Mouse (Mus musculus) thymus, adult 2 months (tissue): ENCODE measurements around the gene Cpeb1. TPM values are rescaled to one million over a fixed set of nuclear protein-coding genes. Genes with fewer than 3 reads are reported as not detected.

ENCODE experiments used
- DNase-seq: peaks from one replicate; pipeline ENCODE4 v3.0.0; 2021
- H3K27ac ChIP-seq: fragments of 200-500 bp; 2 replicates; pipeline ENCODE4 v1.5.1; 2012; ENCODE audit warnings: low read length, control low read depth; ENCODE audit not compliant: control insufficient read depth, insufficient read depth
- H3K27me3 ChIP-seq: fragments of 200-500 bp; 2 replicates; pipeline ENCODE4 v1.6.1; 2012; ENCODE audit warnings: mild to moderate bottlenecking, low read length, moderate library complexity, mixed read lengths; ENCODE audit not compliant: control insufficient read depth, insufficient read depth
- H3K36me3 ChIP-seq: fragments of 200-500 bp; 2 replicates; pipeline ENCODE4 v1.6.1; 2012; ENCODE audit warnings: mild to moderate bottlenecking, low read length, moderate library complexity; ENCODE audit not compliant: control insufficient read depth, insufficient read depth
- H3K4me1 ChIP-seq: fragments of 200-500 bp; replicated peaks from 2 replicates; pipeline ENCODE4 v1.6.1; 2012; ENCODE audit warnings: low read length; ENCODE audit not compliant: control insufficient read depth, insufficient read depth
- H3K4me3 ChIP-seq: fragments of 200-500 bp; 2 replicates; pipeline ENCODE4 v1.5.1; 2012; ENCODE audit warnings: mild to moderate bottlenecking, low read length, control low read depth, moderate library complexity; ENCODE audit not compliant: control insufficient read depth, insufficient read depth
- CTCF ChIP-seq: fragments of 200-500 bp; IDR thresholded peaks from 2 replicates; pipeline ENCODE4 v1.5.1; 2012; ENCODE audit warnings: mild to moderate bottlenecking, control low read depth, low read length, moderate library complexity, borderline replicate concordance; ENCODE audit not compliant: control insufficient read depth, poor library complexity, insufficient read depth; ENCODE audit errors: extremely low read depth
- POLR2A ChIP-seq: fragments of 200-500 bp; IDR thresholded peaks from 2 replicates; pipeline ENCODE4 v1.6.1; 2012; ENCODE audit warnings: mild to moderate bottlenecking, low read length, control low read depth, moderate library complexity; ENCODE audit not compliant: control insufficient read depth, poor library complexity, insufficient read depth; ENCODE audit errors: extremely low read depth
- WGBS: fragments of 180-500 bp; shearing (Covaris S2); methylation state at CpG from one replicate; pipeline ENCODE4 v1.1.7; 2018; 5-methylcytosine and 5-hydroxymethylcytosine counted together
- polyA plus RNA-seq: library from polyadenylated mRNA; depleted of rRNA; stranded (reverse); fragments of >200 nt; gene quantifications from 2 replicates; pipeline ENCODE4 v1.2.3, GENCODE M21; 2012; rRNA removed

Gene Cpeb1
- polyA plus RNA-seq, 1 experiment, result 13.5 TPM

DNA sequence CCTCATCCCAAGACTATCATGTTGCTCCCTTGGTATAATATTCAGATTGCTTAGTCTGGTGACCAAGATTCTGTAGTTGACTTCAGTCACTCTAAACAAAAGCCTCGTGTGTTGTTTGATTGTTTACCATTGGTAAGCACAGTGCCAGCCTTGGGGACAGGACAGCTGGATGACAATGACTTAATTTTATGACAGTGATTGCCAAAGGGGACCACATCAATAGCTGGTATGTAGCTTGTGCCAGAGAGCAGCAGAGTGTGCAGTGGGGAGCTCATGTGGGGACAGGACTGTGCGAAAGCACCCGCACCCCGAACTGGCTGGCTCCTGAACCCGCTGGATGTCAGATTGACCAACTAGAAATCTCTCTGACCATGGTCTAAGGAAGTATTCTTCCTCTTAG, 150.6 kb downstream of the Cpeb1 start:
- Histone ChIP-seq H3K4me1 (no peaks in the 10 kb centered on the region), H3K4me3 (no peak overlapping the region), H3K36me3 (no peaks in the 10 kb centered on the region), H3K27ac (no peak overlapping the region), H3K27me3 (no peaks in the 10 kb centered on the region)
- 97% methylated on average over 5 of the region's 5 CpGs for WGBS
- TF ChIP-seq POLR2A, result no peak
- TF ChIP-seq CTCF, result no peak
- no peak for DNase-seq

DNA sequence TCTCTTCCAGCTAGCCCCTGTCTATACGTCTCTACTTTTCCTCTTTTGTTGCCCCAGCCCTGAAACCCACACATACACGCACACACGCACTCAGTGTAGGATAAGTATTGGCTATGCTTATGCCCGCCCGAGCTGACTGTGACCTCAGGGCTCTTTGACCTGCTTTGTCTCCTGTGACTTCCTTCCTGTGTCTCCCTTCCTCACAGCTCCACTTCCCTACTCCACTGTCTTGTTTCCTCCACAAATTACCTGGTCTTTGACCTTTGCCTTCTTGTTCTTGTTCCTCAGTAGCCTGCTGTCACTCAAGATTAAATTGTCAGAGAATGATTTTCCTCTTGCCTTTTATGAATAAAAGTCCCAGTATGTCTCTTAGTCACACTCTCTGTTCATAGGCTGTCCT, 151.2 kb downstream of the Cpeb1 start:
- TF ChIP-seq POLR2A, result no peak
- TF ChIP-seq CTCF, result no peak
- no peaks in the 10 kb centered on the region for H3K36me3 ChIP-seq

DNA sequence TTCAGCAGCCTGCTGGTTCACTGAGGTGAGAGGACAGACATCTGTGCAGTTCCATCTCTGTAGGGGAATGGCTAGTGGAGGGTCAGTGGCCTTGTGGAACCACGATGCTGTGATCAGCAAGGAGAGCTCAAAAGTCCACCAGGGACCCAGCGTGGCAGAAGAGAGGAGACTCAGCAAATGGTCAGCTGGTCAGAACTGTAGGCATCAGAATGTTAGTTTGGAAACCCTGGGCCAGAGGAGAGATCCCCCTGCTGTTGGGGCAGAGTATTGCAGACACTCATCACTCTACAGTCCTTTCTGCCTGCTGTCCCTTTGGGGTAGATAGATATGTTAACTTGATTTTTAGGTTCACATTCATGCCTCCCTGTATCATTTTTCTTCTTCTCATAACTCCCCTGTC, 151.6 kb downstream of the Cpeb1 start:
- TF ChIP-seq CTCF (no peak), POLR2A (no peak)
- 93% methylated on average over 2 of the region's 2 CpGs for WGBS
- Histone ChIP-seq H3K4me3 (no peak overlapping the region), H3K4me1 (no peaks in the 10 kb centered on the region), H3K27me3 (no peaks in the 10 kb centered on the region), H3K36me3 (no peaks in the 10 kb centered on the region), H3K27ac (no peak overlapping the region)
- peak; percentile 15 for DNase-seq

More for the DNA sequence above, 151.2 kb downstream of the Cpeb1 start:
- 76% methylated on average over 5 of the region's 5 CpGs for WGBS
- DNase-seq, result no peak
- H3K27me3 ChIP-seq, result no peaks in the 10 kb centered on the region
- H3K4me1 ChIP-seq, result no peaks in the 10 kb centered on the region
- no peak overlapping the region for H3K4me3 ChIP-seq
- no peak overlapping the region for H3K27ac ChIP-seq

GRCm38 (mm10) chr7:81301323-81301722, 153.9 kb downstream of the Cpeb1 start:
- Histone ChIP-seq H3K36me3 (no peaks in the 10 kb centered on the region), H3K4me1 (no peaks in the 10 kb centered on the region), H3K4me3 (no peak overlapping the region), H3K27me3 (no peaks in the 10 kb centered on the region), H3K27ac (no peak overlapping the region)
- no peak for TF ChIP-seq POLR2A
- no peak for TF ChIP-seq CTCF
- WGBS, result 96% methylated on average over 7 of the region's 7 CpGs
- DNase-seq, result no peak

DNA sequence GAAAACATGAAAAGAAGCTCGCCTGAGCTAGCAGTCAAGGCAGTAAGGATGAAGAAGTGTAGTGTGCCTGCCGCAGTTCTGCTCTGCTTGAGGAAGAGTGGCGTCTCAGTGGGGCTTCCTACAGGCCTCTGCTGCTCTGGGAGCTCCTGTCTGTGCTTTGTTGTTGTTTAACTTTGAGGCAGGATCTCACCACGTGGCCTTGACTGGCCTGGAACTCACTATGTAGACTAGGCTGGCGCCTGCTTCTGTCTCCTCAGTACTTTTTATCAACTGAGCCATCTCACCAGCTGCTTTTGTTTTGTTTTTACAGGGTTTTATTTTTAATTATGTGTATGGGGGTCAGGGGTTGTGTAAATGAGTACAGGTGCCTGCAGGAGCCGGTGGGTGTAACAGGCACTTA, 157.1 kb downstream of the Cpeb1 start:
- H3K27me3 ChIP-seq, result no peaks in the 10 kb centered on the region
- TF ChIP-seq CTCF (no peak), POLR2A (no peak)
- H3K4me1 ChIP-seq, result no peaks in the 10 kb centered on the region
- WGBS, result 74% methylated on average over 6 of the region's 6 CpGs
- H3K36me3 ChIP-seq, result no peaks in the 10 kb centered on the region
- H3K27ac ChIP-seq, result no peak overlapping the region
- H3K4me3 ChIP-seq, result no peak overlapping the region
- DNase-seq, result no peak

Other genes starting within 250 kb of the Cpeb1 start
- 3.0 and 3.5 TPM in 2 replicates for gene Pde8a, start 241.9 kb downstream of the Cpeb1 start, polyA plus RNA-seq
- 1,451 and 1,758 TPM in 2 replicates for gene Rps17, start 110.2 kb downstream of the Cpeb1 start, polyA plus RNA-seq
- 0.60 and 0.65 TPM in 2 replicates for gene Ap3b2, start 38.5 kb upstream of the Cpeb1 start, polyA plus RNA-seq
- gene BC048679, start 42.8 kb upstream of the Cpeb1 start, polyA plus RNA-seq, result not detected in 2 replicates
- 1.5 and 3.2 TPM in 2 replicates for gene Fsd2, start 111.5 kb upstream of the Cpeb1 start, polyA plus RNA-seq
- gene Whamm, start 115.8 kb upstream of the Cpeb1 start, polyA plus RNA-seq, result 29.8 and 30.4 TPM in 2 replicates